Mouse (Mus musculus) midbrain, embryonic 16.5 days (tissue): ENCODE data around the gene Grip1. TPM values are rescaled to one million over a fixed set of nuclear protein-coding genes. Genes with fewer than 3 reads are reported as not detected.

Experiments used
- ATAC-seq: fragments of 200-750 bp; cut with Nextera tagmentation; 2 replicates; pipeline ENCODE4 v1.8.0; 2017; ENCODE audit warnings: moderate TSS enrichment
- H3K27ac ChIP-seq: fragments of 300-500 bp; sonication (generic); 2 replicates; pipeline ENCODE4 v1.5.1; 2014; ENCODE audit warnings: mild to moderate bottlenecking, low read length, mixed read lengths
- H3K27me3 ChIP-seq: fragments of 300-500 bp; sonication (generic); 2 replicates; pipeline ENCODE4 v1.6.1; 2014; ENCODE audit warnings: low read depth, low read length, mixed read lengths; ENCODE audit not compliant: control insufficient read depth, insufficient read depth
- H3K36me3 ChIP-seq: fragments of 300-500 bp; sonication (generic); 2 replicates; pipeline ENCODE4 v1.6.1; 2014; ENCODE audit warnings: mild to moderate bottlenecking, low read length, moderate library complexity, mixed read lengths; ENCODE audit not compliant: control insufficient read depth, insufficient read depth
- H3K4me1 ChIP-seq: fragments of 300-500 bp; sonication (generic); 2 replicates; pipeline ENCODE4 v1.6.1; 2014; ENCODE audit warnings: mild to moderate bottlenecking, low read length, mixed read lengths; ENCODE audit not compliant: control insufficient read depth, insufficient read depth
- H3K4me2 ChIP-seq: fragments of 300-500 bp; sonication (generic); 2 replicates; pipeline ENCODE4 v1.6.1; 2014; ENCODE audit warnings: mild to moderate bottlenecking, low read length, mixed read lengths
- H3K4me3 ChIP-seq: fragments of 300-500 bp; sonication (generic); 2 replicates; pipeline ENCODE4 v1.5.1; 2014; ENCODE audit warnings: low read depth, mild to moderate bottlenecking, low read length, moderate library complexity, mixed read lengths
- H3K9ac ChIP-seq: fragments of 300-500 bp; sonication (generic); 2 replicates; pipeline ENCODE4 v1.6.1; 2014; ENCODE audit warnings: low read depth, low read length, mixed read lengths
- H3K9me3 ChIP-seq: fragments of 300-500 bp; sonication (generic); replicated peaks from 2 replicates; pipeline ENCODE4 v1.6.1; 2014; ENCODE audit warnings: mild to moderate bottlenecking, low read length, mixed read lengths; ENCODE audit not compliant: control insufficient read depth, poor library complexity, severe bottlenecking
- WGBS: fragments of 180-500 bp; shearing (Covaris S2); extraction: QIAGEN DNeasy Blood & Tissue Kit; methylation state at CpG from one replicate; pipeline ENCODE4 v1.1.7; 2014; 5-methylcytosine and 5-hydroxymethylcytosine counted together
- polyA plus RNA-seq: library from polyadenylated mRNA; unstranded; fragments of >200 nt; fragmentation: Nextera tagmentation; extraction: Ambion mirVana; gene quantifications from 2 replicates; pipeline ENCODE4 v1.2.1, GENCODE M21; 2015

Gene Grip1
- polyA plus RNA-seq, 1 experiment from 2014 or later = 19.7 TPM

DNA sequence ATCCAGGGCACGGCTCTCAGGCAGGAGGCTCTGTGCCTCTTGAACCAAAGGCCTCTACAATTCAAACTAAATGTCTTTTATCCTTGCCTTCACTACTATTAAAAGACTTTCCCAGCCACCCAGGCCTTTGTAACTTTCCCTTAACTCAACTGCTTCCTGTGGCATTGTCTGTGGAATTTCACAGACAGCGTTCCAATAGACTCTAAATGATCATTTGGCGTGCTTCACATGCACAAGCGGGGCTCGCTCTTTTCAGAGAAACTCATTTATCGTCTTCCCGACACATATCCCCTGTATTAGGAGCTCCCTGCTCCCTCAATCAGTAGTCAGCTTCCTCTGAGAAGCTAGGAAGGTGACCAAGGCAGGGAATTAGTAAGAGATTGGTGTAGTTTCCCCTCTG lies 104.8 kb downstream of the Grip1 start:
- no peaks in the 10 kb centered on the region for H3K36me3 ChIP-seq
- no peak overlapping the region for H3K9ac ChIP-seq
- H3K9me3 ChIP-seq = no peaks in the 10 kb centered on the region
- no peak overlapping the region for H3K4me3 ChIP-seq
- peaks cover 2% of the 10 kb centered on the region for H3K4me1 ChIP-seq
- ATAC-seq = no peak
- no peak overlapping the region for H3K4me2 ChIP-seq
- 86% methylated on average over 7 of the region's 7 CpGs for WGBS
- no peaks in the 10 kb centered on the region for H3K27me3 ChIP-seq
- no peak overlapping the region for H3K27ac ChIP-seq

DNA sequence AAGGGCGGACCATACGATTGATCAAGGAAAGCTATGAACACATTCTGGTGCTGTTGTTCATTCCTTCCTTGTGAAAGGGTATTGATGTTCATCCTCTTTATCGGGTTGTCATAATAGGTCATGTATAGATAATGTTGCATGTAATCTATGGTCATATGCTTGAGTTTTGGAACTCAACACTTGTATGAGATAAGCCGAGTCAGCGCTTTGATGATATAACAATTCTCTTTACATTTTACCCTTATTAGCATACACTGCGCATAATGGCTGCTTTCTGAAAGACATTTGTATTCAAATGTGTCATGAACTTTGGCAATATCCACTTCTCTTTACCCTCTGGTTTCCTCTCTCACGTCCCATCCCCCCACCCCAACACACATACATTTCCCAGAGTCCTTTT lies 111.2 kb downstream of the Grip1 start:
- Histone ChIP-seq H3K9ac (no peak overlapping the region), H3K36me3 (no peaks in the 10 kb centered on the region), H3K27me3 (no peaks in the 10 kb centered on the region), H3K4me1 (no peaks in the 10 kb centered on the region; the same call in 1 of the 2 replicates), H3K9me3 (no peaks in the 10 kb centered on the region), H3K4me3 (no peak overlapping the region), H3K27ac (no peak overlapping the region), H3K4me2 (no peak overlapping the region)
- ATAC-seq = no peak
- WGBS = 95% methylated on average over 7 of the region's 7 CpGs

DNA sequence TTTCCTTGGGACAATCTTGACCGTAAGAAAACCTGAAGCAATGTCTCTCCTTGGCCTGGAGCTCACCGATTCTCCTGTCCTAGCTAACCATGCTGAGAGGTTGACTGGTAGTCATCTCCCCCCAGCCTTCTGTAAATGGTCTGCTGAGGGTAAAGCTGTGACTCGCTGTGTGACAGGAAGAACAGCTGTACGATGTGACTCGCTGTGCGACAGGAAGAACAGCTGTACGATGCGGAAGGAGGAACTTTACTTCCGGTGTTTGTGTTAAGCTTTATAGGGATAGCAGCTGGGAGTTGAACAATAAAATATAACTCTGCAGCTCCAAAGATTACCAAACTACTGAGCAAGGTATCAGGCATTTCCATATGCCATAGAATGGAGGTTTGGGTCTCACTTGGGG lies 119.5 kb downstream of the Grip1 start:
- H3K27me3 ChIP-seq = no peaks in the 10 kb centered on the region
- H3K9ac ChIP-seq = no peak overlapping the region
- H3K9me3 ChIP-seq = no peaks in the 10 kb centered on the region
- H3K4me1 ChIP-seq = no peaks in the 10 kb centered on the region
- WGBS = 92% methylated on average over 9 of the region's 9 CpGs
- no peak overlapping the region for H3K27ac ChIP-seq
- no peak overlapping the region for H3K4me2 ChIP-seq
- no peak overlapping the region for H3K4me3 ChIP-seq
- no peaks in the 10 kb centered on the region for H3K36me3 ChIP-seq
- no peak for ATAC-seq

DNA sequence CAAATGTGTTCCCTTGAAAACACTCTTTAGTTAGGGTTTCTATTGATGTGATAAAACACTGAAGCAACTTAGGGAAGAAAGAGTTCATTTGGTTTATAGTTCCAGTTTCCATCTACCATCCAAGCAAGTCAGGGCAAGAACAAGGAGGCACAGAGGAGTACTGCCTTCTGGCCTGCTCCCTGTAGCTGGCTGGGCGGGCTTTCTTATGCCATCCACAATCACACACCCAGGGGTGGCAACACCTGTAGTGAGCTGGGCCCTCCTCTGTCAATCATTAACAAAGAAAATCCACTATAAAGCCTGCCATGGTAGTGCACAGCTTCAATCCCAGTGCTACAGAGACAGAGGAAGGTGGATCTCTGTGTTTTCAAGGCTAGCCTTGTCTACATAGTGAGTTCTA lies 122.2 kb downstream of the Grip1 start:
- H3K9me3 ChIP-seq = no peaks in the 10 kb centered on the region
- H3K9ac ChIP-seq = no peak overlapping the region
- no peak for ATAC-seq
- H3K36me3 ChIP-seq = no peaks in the 10 kb centered on the region
- no peak overlapping the region for H3K27ac ChIP-seq
- no peaks in the 10 kb centered on the region for H3K27me3 ChIP-seq
- H3K4me1 ChIP-seq = no peaks in the 10 kb centered on the region
- 100% methylated on average over 1 of the region's 1 CpGs for WGBS
- H3K4me2 ChIP-seq = no peak overlapping the region
- no peak overlapping the region for H3K4me3 ChIP-seq

DNA sequence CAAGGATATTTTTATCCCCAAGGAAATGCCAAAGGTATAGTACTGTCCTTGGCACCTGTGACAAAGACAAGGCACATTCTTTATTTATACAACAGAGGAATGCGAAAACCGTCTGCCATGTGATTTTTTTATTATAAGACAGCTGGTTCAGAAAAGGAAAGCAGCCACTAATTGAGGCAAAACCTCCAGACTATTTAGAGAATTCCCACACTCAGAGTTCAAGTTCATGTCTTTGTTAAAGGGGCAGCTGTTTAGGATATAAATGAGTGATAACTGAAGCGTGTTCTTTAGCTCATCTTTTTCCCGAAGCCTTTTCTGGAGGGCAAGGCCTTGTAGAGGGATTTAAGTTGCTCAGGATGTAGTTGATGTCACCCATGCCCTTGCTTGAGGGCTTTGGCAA lies 126.4 kb downstream of the Grip1 start:
- no peak for ATAC-seq
- Histone ChIP-seq H3K4me2 (no peak overlapping the region), H3K9ac (no peak overlapping the region), H3K36me3 (no peaks in the 10 kb centered on the region), H3K9me3 (no peaks in the 10 kb centered on the region), H3K4me1 (no peaks in the 10 kb centered on the region), H3K4me3 (no peak overlapping the region), H3K27me3 (no peaks in the 10 kb centered on the region), H3K27ac (no peak overlapping the region)
- WGBS = 70% methylated on average over 4 of the region's 4 CpGs

DNA sequence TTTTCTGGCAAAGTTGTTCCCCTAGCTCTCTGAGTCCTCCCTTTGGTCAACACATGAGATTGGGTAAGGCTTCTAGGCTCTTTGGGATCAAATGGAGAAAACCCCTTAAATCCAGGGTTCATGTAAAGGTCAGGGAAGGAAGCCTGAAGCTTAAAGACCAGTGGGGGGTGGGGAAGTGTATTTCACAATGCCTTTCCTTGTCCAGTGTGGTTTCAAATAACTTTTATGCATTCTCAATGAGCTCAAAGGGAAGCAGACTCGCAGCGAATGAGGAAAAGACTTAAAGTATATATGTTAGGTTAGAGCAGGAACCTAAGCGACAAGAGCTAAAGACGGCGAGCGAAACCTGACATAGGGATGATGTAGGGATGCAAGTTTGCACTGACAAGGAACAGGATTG lies 131.0 kb downstream of the Grip1 start:
- H3K4me2 ChIP-seq = no peak overlapping the region
- H3K9me3 ChIP-seq = no peaks in the 10 kb centered on the region
- no peak overlapping the region for H3K27ac ChIP-seq
- no peaks in the 10 kb centered on the region for H3K27me3 ChIP-seq
- H3K4me3 ChIP-seq = no peak overlapping the region
- WGBS = 90% methylated on average over 6 of the region's 6 CpGs
- no peaks in the 10 kb centered on the region for H3K36me3 ChIP-seq
- ATAC-seq = no peak
- H3K4me1 ChIP-seq = no peaks in the 10 kb centered on the region
- no peak overlapping the region for H3K9ac ChIP-seq

DNA sequence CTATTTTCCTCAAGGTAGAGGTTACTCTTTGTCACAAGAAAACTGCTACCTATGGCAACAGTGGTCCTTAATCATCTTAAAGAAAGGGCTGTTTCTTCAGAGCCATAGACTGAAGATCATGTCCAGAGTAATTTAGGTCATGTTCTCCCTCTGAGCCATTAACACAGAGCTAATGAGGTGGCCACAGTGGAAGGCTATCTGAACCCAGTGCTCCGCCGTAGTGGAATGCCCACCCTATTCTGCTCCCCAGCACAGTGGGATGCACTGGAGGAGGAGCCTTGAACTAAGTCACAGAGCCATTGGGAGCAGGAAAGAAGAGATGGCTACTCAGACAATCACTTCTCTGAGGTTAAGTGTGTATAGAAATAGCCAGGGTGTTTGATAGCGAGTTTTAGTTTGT lies 133.3 kb downstream of the Grip1 start:
- H3K4me2 ChIP-seq = no peak overlapping the region
- ATAC-seq = no peak
- no peak overlapping the region for H3K4me3 ChIP-seq
- no peak overlapping the region for H3K27ac ChIP-seq
- no peaks in the 10 kb centered on the region for H3K27me3 ChIP-seq
- peaks cover 6% of the 10 kb centered on the region; the same call in 1 of the 2 replicates for H3K9me3 ChIP-seq
- 83% methylated on average over 3 of the region's 3 CpGs for WGBS
- no peaks in the 10 kb centered on the region for H3K36me3 ChIP-seq
- H3K9ac ChIP-seq = no peak overlapping the region
- H3K4me1 ChIP-seq = no peaks in the 10 kb centered on the region

DNA sequence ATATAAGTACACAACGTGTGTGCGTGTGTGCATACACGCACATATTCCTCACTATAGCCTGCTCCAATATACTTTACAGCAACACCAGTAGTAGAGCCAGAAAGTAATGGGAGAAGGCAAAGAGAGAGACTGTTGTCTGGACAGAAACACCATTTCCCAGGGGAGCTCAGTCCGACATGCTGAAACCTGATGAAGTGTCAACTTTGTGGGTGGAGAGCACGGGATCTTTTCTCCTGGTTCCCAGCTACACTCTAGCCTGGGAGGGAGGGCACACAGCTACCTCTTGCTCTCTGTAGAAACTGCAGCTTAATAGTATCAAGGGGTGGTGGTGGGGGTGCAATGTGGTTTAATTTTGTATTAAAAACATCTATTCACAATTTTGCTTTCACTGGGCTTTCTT lies 143.2 kb downstream of the Grip1 start:
- no peak overlapping the region for H3K9ac ChIP-seq
- no peaks in the 10 kb centered on the region for H3K36me3 ChIP-seq
- no peak for ATAC-seq
- H3K9me3 ChIP-seq = no peaks in the 10 kb centered on the region
- whole genome bisulfite sequencing = 88% methylated on average over 5 of the region's 5 CpGs
- H3K4me2 ChIP-seq = no peak overlapping the region
- H3K4me3 ChIP-seq = no peak overlapping the region
- H3K27me3 ChIP-seq = no peaks in the 10 kb centered on the region
- H3K4me1 ChIP-seq = no peaks in the 10 kb centered on the region
- no peak overlapping the region for H3K27ac ChIP-seq

DNA sequence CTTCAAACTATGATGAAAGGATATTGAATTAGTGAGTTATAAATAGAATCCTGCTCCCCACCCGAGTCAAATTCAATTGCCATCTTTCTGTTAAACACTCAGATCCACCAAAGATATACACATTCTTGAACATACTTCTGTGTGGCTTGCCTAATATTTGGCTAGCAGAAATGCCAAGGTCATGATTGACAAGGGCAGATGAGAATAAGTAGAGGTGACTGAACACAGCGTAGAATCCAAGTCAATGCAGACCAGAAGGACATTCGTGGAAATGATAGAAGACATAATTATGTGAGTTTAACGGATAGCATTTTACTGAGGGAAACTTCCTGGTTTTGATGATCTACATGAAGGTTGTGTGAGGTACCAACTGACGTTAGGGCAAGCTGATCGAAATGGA lies 153.9 kb downstream of the Grip1 start:
- no peaks in the 10 kb centered on the region for H3K27me3 ChIP-seq
- H3K9ac ChIP-seq = no peak overlapping the region
- H3K4me2 ChIP-seq = no peak overlapping the region
- ATAC-seq = no peak
- no peaks in the 10 kb centered on the region for H3K36me3 ChIP-seq
- WGBS = 93% methylated on average over 6 of the region's 6 CpGs
- H3K27ac ChIP-seq = no peak overlapping the region
- no peaks in the 10 kb centered on the region for H3K4me1 ChIP-seq
- H3K4me3 ChIP-seq = no peak overlapping the region
- no peaks in the 10 kb centered on the region for H3K9me3 ChIP-seq

DNA sequence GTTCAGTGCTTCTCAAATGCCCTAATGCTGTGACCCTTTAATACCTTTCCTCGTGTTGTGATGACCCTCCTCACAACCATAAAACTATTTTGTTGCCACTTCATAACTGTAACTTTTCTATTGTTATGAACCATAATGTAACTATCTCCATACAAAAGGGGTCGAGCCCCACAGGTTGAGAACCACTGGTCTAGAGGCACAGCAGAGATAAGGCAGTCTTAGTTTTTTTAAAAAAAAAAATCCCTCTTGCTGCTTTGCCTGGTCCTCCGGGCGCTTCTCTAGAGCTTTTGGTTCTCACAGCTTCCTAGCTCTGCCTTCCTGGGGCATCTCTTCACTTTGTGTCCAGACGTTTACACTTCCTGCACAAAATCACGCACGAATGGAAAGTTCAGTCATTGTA lies 155.4 kb downstream of the Grip1 start:
- no peak for ATAC-seq
- H3K9ac ChIP-seq = no peak overlapping the region
- H3K4me1 ChIP-seq = no peaks in the 10 kb centered on the region
- WGBS = 89% methylated on average over 7 of the region's 7 CpGs
- no peaks in the 10 kb centered on the region for H3K27me3 ChIP-seq
- H3K4me3 ChIP-seq = no peak overlapping the region
- H3K27ac ChIP-seq = no peak overlapping the region
- no peak overlapping the region for H3K4me2 ChIP-seq
- no peaks in the 10 kb centered on the region for H3K36me3 ChIP-seq
- H3K9me3 ChIP-seq = no peaks in the 10 kb centered on the region
